In genomic region chr11:48988219-48988618, GRCm38 (mm10) we compare ENCODE assay signal across 22 mouse cellular contexts. TPM values are rescaled to one million over a fixed set of nuclear protein-coding genes. Genes with fewer than 3 reads are reported as not detected.
DNase-seq lines count a peak whose midpoint lies in the region; ATAC-seq and TF ChIP-seq lines count a peak whose summit lies in the region.
"Not testable (repeated sequence)": the region's sequence is repeated elsewhere in the genome, so short reads cannot be mapped to it uniquely, and the experiment has no call there.
"Had no signal": no experiment of that assay in that cellular context is flagged by ENCODE, and none has a peak within 500 bp of the region (broad histone marks: within the 10 kb centered on the region; RNA-seq: fewer than 3 reads in every experiment).

No protein-coding gene starts in this region.

- H3K27ac ChIP-seq in bone marrow macrophage, adult 2 months (ENCODE audit: insufficient read depth, low read depth, low read length) = peak overlapping the region; percentile 40; the same call in 1 of the 2 replicates

- DNase-seq in B cell, adult 2 months = peak; percentile 35 to 41
- peak; percentile 24 for DNase-seq in heart, adult 11 months
- peak; percentile 30 for DNase-seq in splenic B cell, adult 2 months (ENCODE audit: low read depth, low spot score)
- DNase-seq in thymus, postnatal 4 days = peak; percentile 8

- TF ChIP-seq POLR2A in bone marrow macrophage, adult 2 months (IDR thresholded peaks at IDR 0.05; ENCODE audit: borderline replicate concordance, low read depth, low read length) = not testable (repeated sequence)

- peak; percentile 55 for ATAC-seq in CD4-positive, CD25-positive, alpha-beta regulatory T cell, adult 4 months
- peak; percentile 45 for ATAC-seq in inflammation-experienced regulatory T-cells, adult 6 months
- peak; percentile 37; the same call in 1 of the 2 replicates for ATAC-seq in monocyte, adult 5-6 weeks (replicated peaks; ENCODE audit: insufficient number of reproducible peaks, low FRiP score, low TSS enrichment, poor library complexity, severe bottlenecking)

- not testable (repeated sequence) for H3K36me3 ChIP-seq in splenic B cell, adult 2 months (ENCODE audit: control insufficient read depth, insufficient read depth, low read length, poor library complexity, severe bottlenecking)

- TF ChIP-seq CTCF in bone marrow macrophage, adult 2 months (IDR thresholded peaks at IDR 0.05; ENCODE audit: low read depth, low read length) = not testable (repeated sequence)

- not testable (repeated sequence) for H3K4me1 ChIP-seq in bone marrow macrophage, adult 2 months (ENCODE audit: control insufficient read depth, insufficient read depth, low read length)

- H3K27me3 ChIP-seq in splenic B cell, adult 2 months (ENCODE audit: control insufficient read depth, insufficient read depth, low read length, poor library complexity, severe bottlenecking) = not testable (repeated sequence)

- H3K4me3 ChIP-seq in bone marrow macrophage, adult 2 months (ENCODE audit: insufficient read depth, low read length) = not testable (repeated sequence)

RNA-seq across cellular contexts. Expression of gene Gm12185, which starts 3.8 kb away (rescaled TPM):
- 1 to 10 TPM; 7.0 to 8.0 TPM for polyA plus RNA-seq in CD4-positive, CD25-positive, alpha-beta regulatory T cell, adult 4 months (2017; shearing (Covaris generic))
- 2.7 and 3.7 TPM in 2 replicates for polyA plus RNA-seq in bone marrow macrophage, adult 2 months (2012; ENCODE audit: insufficient read depth, insufficient read length, missing spikeins)
- polyA plus RNA-seq in inflammation-experienced regulatory T-cells, adult 6 months (2017; shearing (Covaris generic)) = 1 to 10 TPM; 3.0 to 8.4 (median 5.0) TPM
- total RNA-seq in monocyte, adult 5-6 weeks (2017) = 0.10 to 1.4 TPM in 2 of 3 replicates, not detected in the other
- polyA plus RNA-seq: embryonic facial prominence, embryonic 11.5 days; embryonic facial prominence, embryonic 14.5 days; forebrain, embryonic 10.5 days; forebrain, embryonic 13.5 days; forebrain, embryonic 16.5 days; G1E; hindbrain, embryonic 12.5 days; hindbrain, embryonic 15.5 days; intestine, embryonic 15.5 days had no signal

RNA-seq across cellular contexts. Expression of gene Tgtp1, which starts 5.8 kb away (rescaled TPM):
- polyA plus RNA-seq in CD4-positive, CD25-positive, alpha-beta regulatory T cell, adult 4 months (2017; shearing (Covaris generic)) = 100 to 1,000 TPM; 337 to 352 TPM
- 2.3 and 5.8 TPM in 2 replicates for polyA plus RNA-seq in bone marrow macrophage, adult 2 months (2012; ENCODE audit: insufficient read depth, insufficient read length, missing spikeins)
- polyA plus RNA-seq in inflammation-experienced regulatory T-cells, adult 6 months (2017; shearing (Covaris generic)) = 100 to 1,000 TPM; 207 to 408 (median 255) TPM
- total RNA-seq in monocyte, adult 5-6 weeks (2017) = 1.3 to 3.0 TPM (median 1.7 TPM) in 3 replicates
- polyA plus RNA-seq: embryonic facial prominence, embryonic 11.5 days; forebrain, embryonic 10.5 days; forebrain, embryonic 13.5 days; forebrain, embryonic 16.5 days; hindbrain, embryonic 12.5 days; hindbrain, embryonic 15.5 days had no signal

RNA-seq across cellular contexts. Expression of gene 9930111J21Rik1, which starts 9.0 kb away (rescaled TPM):
- 100 to 1,000 TPM; 159 to 268 TPM for polyA plus RNA-seq in CD4-positive, CD25-positive, alpha-beta regulatory T cell, adult 4 months (2017; shearing (Covaris generic))
- 27.3 and 32.4 TPM in 2 replicates for polyA plus RNA-seq in bone marrow macrophage, adult 2 months (2012; ENCODE audit: insufficient read depth, insufficient read length, missing spikeins)
- polyA plus RNA-seq in inflammation-experienced regulatory T-cells, adult 6 months (2017; shearing (Covaris generic)) = 100 to 1,000 TPM; 121 to 163 (median 155) TPM
- total RNA-seq in monocyte, adult 5-6 weeks (2017) = 33.5 to 71.5 TPM (median 41.1 TPM) in 3 replicates

RNA-seq across cellular contexts. Expression of gene Olfr56, which starts 9.5 kb away (rescaled TPM):
- polyA plus RNA-seq in CD4-positive, CD25-positive, alpha-beta regulatory T cell, adult 4 months (2017; shearing (Covaris generic)) = 1 to 10 TPM in 1 of 2 experiments, under 1 TPM in 1; 0.92 to 1.1 TPM
- 1.0 and 1.3 TPM in 2 replicates for polyA plus RNA-seq in bone marrow macrophage, adult 2 months (2012; ENCODE audit: insufficient read depth, insufficient read length, missing spikeins)
- under 1 TPM; 0.40 to 0.94 (median 0.52) TPM for polyA plus RNA-seq in inflammation-experienced regulatory T-cells, adult 6 months (2017; shearing (Covaris generic))
- total RNA-seq in monocyte, adult 5-6 weeks (2017) = 0.29 to 2.8 TPM (median 0.85 TPM) in 3 replicates
- total RNA-seq: adrenal gland, adult 2 months; adrenal gland, postnatal 14 days; gastrocnemius, adult 18-20 months; gastrocnemius, postnatal 36 days had no signal
- polyA plus RNA-seq: embryonic facial prominence, embryonic 11.5 days; forebrain, embryonic 10.5 days; forebrain, embryonic 13.5 days; forebrain, embryonic 16.5 days; heart, embryonic 13.5 days; hindbrain, embryonic 12.5 days; hindbrain, embryonic 15.5 days; intestine, embryonic 15.5 days had no signal

RNA-seq across cellular contexts. Expression of gene Psme2b, which starts 42.2 kb away (rescaled TPM):
- polyA plus RNA-seq in CD4-positive, CD25-positive, alpha-beta regulatory T cell, adult 4 months (2017; shearing (Covaris generic)) = 100 to 1,000 TPM; 248 to 283 TPM
- 68.9 and 82.5 TPM in 2 replicates for polyA plus RNA-seq in bone marrow macrophage, adult 2 months (2012; ENCODE audit: insufficient read depth, insufficient read length, missing spikeins)
- 100 to 1,000 TPM; 181 to 259 (median 225) TPM for polyA plus RNA-seq in inflammation-experienced regulatory T-cells, adult 6 months (2017; shearing (Covaris generic))
- 32.3 to 73.6 TPM (median 37.8 TPM) in 3 replicates for total RNA-seq in monocyte, adult 5-6 weeks (2017)

Comparison
In these comparisons a context has a peak if more than half of its experiments do, and no peak if none do; other contexts are left out.
1. RNA of gene Tgtp1, which starts 5.8 kb away (polyA plus RNA-seq): 337 to 352 TPM in CD4-positive, CD25-positive, alpha-beta regulatory T cell, adult 4 months and 207 to 408 TPM in inflammation-experienced regulatory T-cells, adult 6 months; 2.3 to 5.8 TPM in bone marrow macrophage, adult 2 months; every median in the first group is over 10 times any median in the second.
2. Peak in every context shown above with its lines, with median percentiles within 50 percentile points of each other: DNase-seq and ATAC-seq.